Mouse (Mus musculus): ENCODE results near the gene Gm47791.

DNA sequence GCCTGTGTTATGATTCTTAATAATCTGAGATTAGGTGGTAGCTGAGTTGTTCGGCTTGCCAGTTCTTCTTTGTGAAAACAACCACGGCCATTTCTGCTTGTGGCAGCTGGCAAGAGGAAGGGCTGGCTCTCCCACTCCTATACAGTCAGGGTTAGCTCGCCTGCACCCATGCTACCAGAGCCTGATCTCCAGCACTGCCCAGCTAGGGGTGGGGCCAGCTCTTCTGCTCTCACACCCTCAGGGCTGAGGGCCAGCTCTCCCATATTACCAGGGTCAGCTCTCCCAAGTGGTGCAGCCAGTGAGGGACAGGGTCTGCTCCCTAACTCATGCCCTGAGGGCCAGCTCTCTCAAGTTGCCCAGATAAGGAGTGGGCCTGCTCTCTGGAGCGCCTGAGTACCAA is 1.4 kb upstream of the Gm47791 start:
- TF ChIP-seq EP300 (IDR thresholded peaks at IDR 0.05; ENCODE audit: low read depth) (no peak), CTCF (IDR thresholded peaks at IDR 0.05; ENCODE audit: low read depth) (no peak)
